Mouse (Mus musculus): ENCODE results near the gene Ifitm2. TPM values are rescaled to one million over a fixed set of nuclear protein-coding genes. Genes with fewer than 3 reads are reported as not detected.

The Ifitm2 gene
- 100 to 1,000 TPM; 421 to 568 TPM for total RNA-seq (2023)

DNA sequence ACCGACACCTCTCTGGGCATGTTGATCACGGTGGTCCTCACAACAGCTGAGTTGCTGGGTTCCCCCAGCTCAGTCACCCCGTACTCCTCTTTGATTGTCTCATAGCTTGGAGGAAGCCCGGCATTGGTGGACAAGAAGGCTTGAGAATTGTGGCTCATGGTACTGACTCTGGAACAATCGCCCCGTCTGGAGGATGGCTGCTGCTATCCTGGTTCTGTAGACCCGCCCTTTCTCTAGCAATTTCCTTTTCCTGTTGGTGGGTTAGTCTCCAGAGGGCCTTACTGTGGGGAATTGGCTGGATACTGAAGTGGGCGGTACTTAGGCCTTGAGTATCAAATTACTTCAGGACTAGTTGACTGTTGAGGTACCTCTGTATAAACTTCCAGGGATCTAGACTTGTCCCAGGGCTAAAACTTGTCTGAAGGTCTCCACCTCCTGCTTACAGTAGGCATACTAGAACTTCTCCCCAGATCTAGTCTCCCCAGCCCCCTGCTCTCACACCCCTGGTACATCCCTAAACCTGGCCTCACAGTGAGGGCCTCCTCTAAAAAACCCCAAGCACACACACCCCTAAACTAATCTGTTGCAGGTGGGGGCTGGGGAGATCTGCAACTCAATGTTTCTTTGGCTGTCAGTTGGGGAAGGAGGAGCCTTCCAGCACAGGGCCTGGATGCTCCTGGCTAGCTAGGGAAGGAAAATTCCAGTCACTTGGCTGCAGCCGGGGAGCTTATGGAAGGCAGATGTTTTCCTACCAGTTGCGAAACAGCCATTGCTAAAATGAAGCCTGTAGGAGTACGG, at the start of gene Ifitm2, which contains the start of gene Gm45717:
Ifitm2 (minus strand) TSS at position 230 of the 798 bp plus-strand sequence.
Gm45717 (minus strand) TSS at position 180 of the 798 bp plus-strand sequence.

DNA sequence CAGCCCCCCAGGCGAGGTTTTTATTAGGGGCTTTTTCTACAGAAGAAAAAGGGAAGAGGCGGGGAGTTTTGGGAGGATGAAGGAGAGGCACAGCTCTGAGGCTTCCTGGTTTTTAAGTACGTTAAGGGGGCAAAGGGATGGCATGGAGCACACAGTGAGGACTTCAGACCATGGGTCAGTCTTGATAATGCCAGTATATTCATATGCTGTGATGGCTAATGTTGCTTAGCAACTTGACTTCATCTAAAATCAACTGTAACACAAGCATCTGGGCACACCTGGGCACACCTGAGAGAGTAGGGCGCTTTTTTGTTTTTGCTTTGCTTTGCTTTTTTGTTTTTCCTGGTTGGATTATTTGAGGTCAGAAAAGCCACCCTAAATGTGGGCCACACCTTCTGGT, 11.1 kb upstream of the Ifitm2 start, which contains the start of gene Ifitm1:
Ifitm1 (plus strand) TSS at position 301 of the 400 bp plus-strand sequence.

DNA sequence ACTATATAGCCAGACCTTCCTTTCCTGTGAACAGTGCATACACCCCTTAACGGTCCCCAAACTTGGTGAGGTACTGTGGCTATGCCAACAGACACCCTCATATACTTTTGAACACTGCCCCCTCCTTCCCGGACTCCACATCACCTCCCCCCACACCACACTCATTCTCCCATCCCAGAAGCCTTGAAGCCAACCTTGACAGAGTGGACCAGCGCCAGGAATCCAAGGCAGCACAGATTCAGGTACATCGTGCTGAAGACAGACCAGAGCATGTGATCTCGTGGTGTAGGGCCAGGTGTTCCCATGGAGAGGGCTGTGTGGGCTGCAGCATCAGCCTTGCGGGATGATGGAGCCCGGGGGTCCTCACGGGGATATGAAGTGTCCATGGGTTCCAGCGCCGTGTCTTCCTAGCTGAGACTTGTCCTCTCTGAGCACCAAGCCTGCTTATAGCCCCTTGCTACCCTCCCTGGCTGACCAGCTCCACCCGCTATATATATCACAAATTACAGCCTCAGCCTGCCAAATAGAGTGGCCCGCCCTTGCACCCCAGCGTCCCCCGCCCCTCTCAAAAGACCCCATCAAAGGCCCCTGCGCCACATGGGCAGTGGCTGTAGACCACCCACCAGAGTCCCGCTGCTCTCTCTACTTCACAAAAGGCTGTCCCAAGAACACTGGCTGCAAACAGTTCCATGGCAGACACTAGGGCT, 5.8 kb downstream of the Ifitm2 start, which contains the start of gene Ifitm5:
Ifitm5 (minus strand) TSS at position 468 of the 707 bp plus-strand sequence.

DNA sequence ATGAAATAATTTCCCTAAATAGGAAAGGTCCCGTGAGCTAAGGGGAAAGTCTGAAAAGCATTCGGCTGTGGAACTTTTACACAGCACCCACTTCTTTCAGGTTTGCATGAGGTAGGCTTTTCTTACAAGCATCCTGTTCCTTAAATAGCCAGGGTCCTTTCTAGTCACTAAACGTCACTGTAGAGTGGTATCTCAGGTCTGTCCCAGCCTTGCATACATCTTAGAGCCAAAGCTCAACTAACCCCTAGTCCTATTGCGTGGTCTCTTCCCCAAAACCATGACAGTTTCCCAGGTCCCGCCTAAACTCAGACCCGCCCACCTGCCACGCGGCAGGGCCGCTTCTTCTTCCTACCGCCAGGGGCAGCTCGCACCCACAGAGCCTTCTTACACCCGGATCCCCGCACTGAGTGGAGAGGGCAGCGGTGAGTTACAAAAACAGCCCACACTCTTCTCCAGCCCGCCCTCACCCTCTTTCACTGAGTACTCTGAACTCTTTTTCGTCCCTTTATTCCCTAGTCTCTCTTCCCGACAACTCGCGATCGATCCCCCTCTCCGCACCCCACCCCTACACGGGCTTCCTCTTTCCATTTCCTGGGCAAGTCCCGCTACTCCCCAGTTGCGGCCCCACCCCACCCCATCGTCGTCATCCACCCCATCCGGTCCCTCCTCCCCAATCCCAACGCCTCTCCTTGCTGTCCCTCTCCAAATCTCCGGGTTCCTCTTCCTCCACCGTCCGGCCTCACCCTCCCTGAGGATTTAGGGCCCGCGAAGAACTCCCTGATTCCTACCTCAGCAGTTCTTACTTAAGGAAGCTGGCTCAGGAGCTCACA, 14.3 kb downstream of the Ifitm2 start, which contains the start of gene Pgghg:
Pgghg (plus strand) TSS at position 170 of the 830 bp plus-strand sequence.

DNA sequence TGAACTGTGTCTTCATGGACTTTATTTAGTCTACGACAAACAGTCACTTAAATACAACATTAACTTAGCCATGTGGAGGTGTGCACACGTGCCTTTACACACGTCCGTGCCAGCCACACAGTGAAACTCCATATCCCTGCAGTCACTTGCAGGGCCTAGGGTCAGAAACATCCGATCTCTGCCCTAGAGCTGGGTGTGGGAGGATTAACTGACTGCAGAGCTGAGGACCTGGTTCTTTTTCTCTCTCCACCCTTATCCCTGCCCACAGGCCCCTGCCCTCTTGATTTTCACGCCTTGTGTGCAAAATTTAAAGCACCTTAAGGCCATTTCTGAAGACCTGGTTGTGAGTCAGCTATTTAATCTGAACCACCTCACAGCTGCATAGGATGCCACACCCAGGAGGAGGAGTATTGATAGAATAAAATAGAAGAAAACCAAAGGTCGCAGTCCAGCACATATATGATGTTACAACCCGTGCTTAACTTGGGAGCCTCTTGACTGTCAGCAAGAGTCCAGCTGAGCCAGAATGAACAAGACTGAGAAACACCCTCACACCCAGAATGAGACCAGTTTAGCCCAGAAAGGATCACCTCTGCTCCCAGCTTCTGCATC, 35.3 kb downstream of the Ifitm2 start, which contains the start of gene Nlrp6:
Nlrp6 (plus strand) TSS at position 485 of the 612 bp plus-strand sequence.

Other genes with a start within 250 kb of the Ifitm2 start
- gene Cyp2e1, start 192.2 kb downstream of the Ifitm2 start, total RNA-seq (2023) = not detected
- not detected for gene Syce1, start 168.1 kb downstream of the Ifitm2 start, total RNA-seq (2023)
- not detected for gene Zfp941, start 133.8 kb downstream of the Ifitm2 start, total RNA-seq (2023)
- gene Urah, start 121.0 kb downstream of the Ifitm2 start, total RNA-seq (2023) = not detected
- not detected for gene Scgb1c1, start 110.4 kb downstream of the Ifitm2 start, total RNA-seq (2023)
- gene Odf3, start 108.2 kb downstream of the Ifitm2 start, total RNA-seq (2023) = not detected
- gene Gm45785, start 99.7 kb downstream of the Ifitm2 start, total RNA-seq (2023) = not detected
- gene Ric8a, start 99.0 kb downstream of the Ifitm2 start, total RNA-seq (2023) = 100 to 1,000 TPM in 1 of 2 experiments, 10 to 100 TPM in 1; 87.9 to 102 TPM
- 10 to 100 TPM; 22.0 to 22.9 TPM for gene Bet1l, start 98.4 kb downstream of the Ifitm2 start, total RNA-seq (2023)
- 10 to 100 TPM; 93.4 to 95.3 TPM for gene Psmd13, start 74.0 kb downstream of the Ifitm2 start, total RNA-seq (2023)
- gene Sirt3, start 73.7 kb downstream of the Ifitm2 start, total RNA-seq (2023) = 10 to 100 TPM; 12.0 to 13.0 TPM
- not detected for gene Cox8b, start 55.5 kb downstream of the Ifitm2 start, total RNA-seq (2023)
- not detected for gene Nlrp6, start 35.1 kb downstream of the Ifitm2 start, total RNA-seq (2023)
- gene Pgghg, start 14.6 kb downstream of the Ifitm2 start, total RNA-seq (2023) = 10 to 100 TPM; 28.1 to 34.5 TPM
- gene Ifitm5, start 5.7 kb downstream of the Ifitm2 start, total RNA-seq (2023) = 1 to 10 TPM; 1.3 to 2.7 TPM
- gene Gm45717, start 50 bp downstream of the Ifitm2 start, total RNA-seq (2023) = not detected
- 100 to 1,000 TPM; 245 to 419 TPM for gene Ifitm1, start 11.2 kb upstream of the Ifitm2 start, total RNA-seq (2023)
- gene Ifitm3, start 54.8 kb upstream of the Ifitm2 start, total RNA-seq (2023) = 100 to 1,000 TPM; 508 to 583 TPM
- 1,000 to 10,000 TPM in 1 of 2 experiments, 100 to 1,000 TPM in 1; 867 to 1,003 TPM for gene Ifitm6, start 61.9 kb upstream of the Ifitm2 start, total RNA-seq (2023)
- gene Gm17387, start 73.1 kb upstream of the Ifitm2 start, total RNA-seq (2023) = not detected
- 1 to 10 TPM in 1 of 2 experiments, under 1 TPM in 1; 0.73 to 1.3 TPM for gene B4galnt4, start 105.1 kb upstream of the Ifitm2 start, total RNA-seq (2023)
- 1 to 10 TPM; 3.7 to 4.0 TPM for gene Pkp3, start 122.2 kb upstream of the Ifitm2 start, total RNA-seq (2023)
- 1 to 10 TPM; 5.3 to 6.2 TPM for gene Sigirr, start 144.6 kb upstream of the Ifitm2 start, total RNA-seq (2023)
- gene Ano9, start 161.8 kb upstream of the Ifitm2 start, total RNA-seq (2023) = not detected
- 10 to 100 TPM; 20.7 to 23.3 TPM for gene Ptdss2, start 166.4 kb upstream of the Ifitm2 start, total RNA-seq (2023)
- gene Rnh1, start 216.9 kb upstream of the Ifitm2 start, total RNA-seq (2023) = 10 to 100 TPM; 83.3 to 88.8 TPM
- 10 to 100 TPM; 25.7 to 32.3 TPM for gene Hras, start 238.0 kb upstream of the Ifitm2 start, total RNA-seq (2023)
- gene Lrrc56, start 238.2 kb upstream of the Ifitm2 start, total RNA-seq (2023) = 1 to 10 TPM; 3.9 to 6.0 TPM